Mouse (Mus musculus) intestine, embryonic 15.5 days (tissue): Measurements from ENCODE around the gene Gm16485. TPM values are rescaled to one million over a fixed set of nuclear protein-coding genes. Genes with fewer than 3 reads are reported as not detected.

Experiments
- polyA plus RNA-seq: library from polyadenylated mRNA; unstranded; fragments of >200 nt; fragmentation: Nextera tagmentation; extraction: Ambion mirVana; gene quantifications from 2 replicates; pipeline ENCODE4 v1.2.1, GENCODE M21; 2015

The Gm16485 gene
- polyA plus RNA-seq, 1 experiment from 2014 or later = not detected

Other genes starting within 250 kb of the Gm16485 start
- gene Pgr, start 72.0 kb upstream of the Gm16485 start, polyA plus RNA-seq = 0.18 and 0.19 TPM in 2 replicates